Mouse (Mus musculus) cerebral cortex, adult 2 months (tissue): ENCODE measurements around the gene Rsrp1.

Experiments
- WGBS: fragments of 180-500 bp; shearing (Covaris S2); methylation state at CpG from one replicate; pipeline ENCODE4 v1.1.7; 2018; 5-methylcytosine and 5-hydroxymethylcytosine counted together

The Rsrp1 gene

GRCm38 (mm10) chr4:134922111-134922924, 1.1 kb upstream of the Rsrp1 start:
- 53% methylated on average over 10 of the region's 10 CpGs for WGBS

GRCm38 (mm10) chr4:134922925-134923244, 507 bp upstream of the Rsrp1 start:
- under 1% methylated on average over 13 of the region's 13 CpGs for WGBS

GRCm38 (mm10) chr4:134924019-134924741, 788 bp downstream of the Rsrp1 start:
- WGBS = under 1% methylated on average over 75 of the region's 75 CpGs

GRCm38 (mm10) chr4:134925206-134925605, 1.8 kb downstream of the Rsrp1 start:
- WGBS = 10% methylated on average over 8 of the region's 8 CpGs

- 47% methylated on average over 5 of the region's 5 CpGs for WGBS
Measured at GRCm38 (mm10) chr4:134927815-134928463, 4.5 kb downstream of the Rsrp1 start.

- 77% methylated on average over 1 of the region's 1 CpGs for WGBS
Measured at GRCm38 (mm10) chr4:134928464-134928836, 5.1 kb downstream of the Rsrp1 start.

GRCm38 (mm10) chr4:134929536-134929935, 6.1 kb downstream of the Rsrp1 start:
- 57% methylated on average over 4 of the region's 4 CpGs for WGBS

- 15% methylated on average over 9 of the region's 9 CpGs for WGBS
Measured at GRCm38 (mm10) chr4:134930190-134930589, 6.8 kb downstream of the Rsrp1 start.

- under 1% methylated on average over 67 of the region's 68 CpGs for WGBS
Measured at GRCm38 (mm10) chr4:134930684-134931481, 7.5 kb downstream of the Rsrp1 start, which contains the start of gene Syf2. Syf2 (plus strand) TSS chr4:134930898.

GRCm38 (mm10) chr4:134937240-134938176, 14.1 kb downstream of the Rsrp1 start:
- WGBS = 49% methylated on average over 17 of the region's 17 CpGs

- WGBS = 63% methylated on average over 9 of the region's 9 CpGs
Measured at GRCm38 (mm10) chr4:134939900-134940299, 16.5 kb downstream of the Rsrp1 start.

GRCm38 (mm10) chr4:134943758-134944538, 20.6 kb downstream of the Rsrp1 start:
- 33% methylated on average over 27 of the region's 27 CpGs for WGBS

- WGBS = 8% methylated on average over 17 of the region's 17 CpGs
Measured at GRCm38 (mm10) chr4:134946024-134946744, 22.8 kb downstream of the Rsrp1 start.

- 28% methylated on average over 11 of the region's 11 CpGs for WGBS
Measured at GRCm38 (mm10) chr4:134950518-134951091, 27.2 kb downstream of the Rsrp1 start.

GRCm38 (mm10) chr4:134954461-134954860, 31.1 kb downstream of the Rsrp1 start:
- WGBS = 33% methylated on average over 15 of the region's 15 CpGs

- 80% methylated on average over 2 of the region's 2 CpGs for WGBS
Measured at GRCm38 (mm10) chr4:134955196-134955595, 31.8 kb downstream of the Rsrp1 start.

- 82% methylated on average over 3 of the region's 3 CpGs for WGBS
Measured at GRCm38 (mm10) chr4:134955845-134956244, 32.5 kb downstream of the Rsrp1 start.

- 16% methylated on average over 3 of the region's 3 CpGs for WGBS
Measured at GRCm38 (mm10) chr4:134956328-134956727, 32.9 kb downstream of the Rsrp1 start.
